Mouse (Mus musculus) C3H10T1/2 (cell line): ENCODE data around the gene Tiparp. TPM values are rescaled to one million over a fixed set of nuclear protein-coding genes. Genes with fewer than 3 reads are reported as not detected.

Experiments used
- polyA plus RNA-seq, 2 experiments: library from polyadenylated mRNA; unstranded; fragments of >200 nt; fragmentation: generic; extraction: Trizol; gene quantifications; one replicate each; pipeline ENCODE4 v1.2.1; 2012; ENCODE audit warnings: missing spikeins in 2 of 2

Tiparp gene
- 1 to 10 TPM in 1 of 2 experiments, under 1 TPM in 1; 0.30 to 2.3 TPM for polyA plus RNA-seq

DNA sequence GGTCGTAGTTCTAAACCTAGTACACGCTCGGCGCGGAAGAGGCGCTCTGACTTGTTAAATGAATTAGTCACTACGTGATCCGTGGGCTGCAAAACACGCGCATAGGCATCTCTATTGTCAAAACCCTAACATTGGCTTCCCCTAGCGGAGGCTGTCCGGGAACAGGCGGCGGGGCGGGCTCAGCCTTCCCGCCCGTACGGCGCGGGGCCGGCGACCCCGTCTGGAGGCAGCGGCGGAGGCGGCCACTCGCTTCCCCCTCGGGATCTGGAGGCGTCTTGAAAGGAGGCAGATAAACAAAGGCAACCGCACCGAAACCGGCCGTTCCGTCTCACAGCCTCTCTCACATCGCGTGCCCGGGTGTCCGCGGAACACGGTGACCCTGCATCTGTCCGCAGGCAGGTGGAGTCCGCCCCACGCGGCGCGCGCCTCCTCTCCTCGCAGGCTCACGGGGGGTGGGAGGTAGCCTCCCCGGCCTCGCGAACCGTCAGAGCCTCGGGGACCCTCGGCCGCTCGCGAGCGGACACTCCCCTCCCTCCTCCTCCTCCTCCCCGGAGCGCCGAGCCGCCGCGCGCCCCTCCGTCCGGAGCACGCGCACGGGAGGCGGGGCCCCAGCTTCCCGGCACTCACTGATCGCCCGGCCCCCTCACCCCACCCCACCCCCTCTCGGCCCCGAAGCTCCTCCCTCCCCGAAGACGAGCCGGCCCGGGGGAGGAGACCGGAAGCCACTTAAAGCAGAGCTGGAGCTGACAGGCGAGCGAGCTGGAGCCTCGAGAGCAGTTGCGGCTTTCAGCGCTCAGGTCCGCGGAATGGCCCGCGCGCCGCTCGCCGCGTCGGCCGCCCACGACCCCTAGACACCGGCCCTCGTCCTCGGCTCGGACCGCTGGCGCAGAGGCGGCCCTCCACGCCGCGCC is at the start of gene Tiparp:
Tiparp (plus strand) TSS at position 720 of the 911 bp plus-strand sequence.

Other genes starting within 250 kb of the Tiparp start
- gene Ssr3, start 135.8 kb upstream of the Tiparp start, polyA plus RNA-seq: 10 to 100 TPM in 1 of 2 experiments, 1 to 10 TPM in 1; 6.6 to 50.4 TPM
- under 1 TPM; 0.08 to 0.44 TPM for gene Lekr1, start 137.8 kb downstream of the Tiparp start, polyA plus RNA-seq